Mouse (Mus musculus): Measurements from ENCODE around the gene 4930579F01Rik.

DNA sequence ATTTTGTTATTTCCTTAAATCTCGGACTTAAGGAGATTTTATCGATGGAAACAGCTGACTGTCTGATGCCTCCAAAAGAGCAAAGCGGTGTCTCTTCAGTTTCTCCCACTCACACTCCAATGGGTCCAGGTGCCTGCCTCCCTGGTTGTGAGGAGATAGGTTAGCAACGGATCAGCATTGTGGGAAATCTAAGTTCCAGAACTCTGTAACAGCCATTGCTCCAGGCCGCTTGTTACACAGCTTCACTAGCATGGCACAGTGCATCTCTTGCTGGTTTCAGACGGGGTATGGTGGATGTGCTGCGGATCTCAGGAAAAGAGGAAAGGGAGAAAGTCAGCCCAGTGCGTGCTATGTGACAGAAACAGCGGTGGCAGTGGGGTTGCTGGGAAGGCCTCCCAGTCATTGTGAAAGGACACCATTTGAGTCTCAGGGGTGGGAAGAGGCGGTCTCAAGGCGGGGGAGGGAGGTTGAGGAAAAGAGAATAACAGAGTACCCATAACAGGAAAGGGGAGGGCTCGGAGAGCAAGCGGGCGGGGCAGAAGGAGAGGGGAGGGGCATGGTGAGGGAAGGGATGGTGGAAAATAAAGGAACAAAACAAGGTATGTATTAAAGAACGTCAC, at the start of gene 4930579F01Rik:
- TF ChIP-seq POLR2AphosphoS2 (IDR thresholded peaks at IDR 0.05; ENCODE audit: low read depth, low read length) (no peak), RAD21 (IDR thresholded peaks at IDR 0.05; ENCODE audit: low read depth, low read length) (no peak), TBP (conservative IDR thresholded peaks at IDR 0.05; ENCODE audit: low read depth, low read length) (no peak), SMC3 (IDR thresholded peaks at IDR 0.05; ENCODE audit: low read depth, low read length) (no peak), CHD2 (IDR thresholded peaks at IDR 0.05; ENCODE audit: low read length) (peak; percentile 30; the same call in 1 of the 2 replicates), ZNF384 (IDR thresholded peaks at IDR 0.05; ENCODE audit: low read depth, low read length) (no peak), CTCF (conservative IDR thresholded peaks at IDR 0.05 in 1 of 2, IDR thresholded peaks at IDR 0.05 in 1 of 2; ENCODE audit: low read depth in 2 of 2, low read length in 2 of 2) (no peak), PAX5 (IDR thresholded peaks at IDR 0.05; ENCODE audit: low read length) (no peak), MAZ (IDR thresholded peaks at IDR 0.05; ENCODE audit: low read depth, low read length) (peak; percentile 71; the same call in 1 of the 2 replicates)
